Mouse (Mus musculus) spleen, adult 2 months (tissue): ENCODE data around the gene Gm11444. TPM values are rescaled to one million over a fixed set of nuclear protein-coding genes. Genes with fewer than 3 reads are reported as not detected.

Experiments used
- DNase-seq, 2 experiments: peaks; one replicate each; pipeline versions ENCODE4 v3.0.0 to v3.0.0-alpha.2; 2012 to 2021; ENCODE audit warnings: low spot score in 2 of 2, low read depth in 1 of 2
- H3K27ac ChIP-seq: fragments of 200-500 bp; 2 replicates; pipeline ENCODE4 v1.5.1; 2012; ENCODE audit warnings: low read length, inconsistent platforms; ENCODE audit not compliant: insufficient read depth
- H3K27me3 ChIP-seq: fragments of 200-500 bp; 2 replicates; pipeline ENCODE4 v1.6.1; 2012; ENCODE audit warnings: mild to moderate bottlenecking, moderate library complexity, low read length, inconsistent platforms; ENCODE audit not compliant: control insufficient read depth, insufficient read depth
- H3K36me3 ChIP-seq: fragments of 200-500 bp; 2 replicates; pipeline ENCODE4 v1.6.1; 2012; ENCODE audit warnings: mild to moderate bottlenecking, low read length, inconsistent platforms; ENCODE audit not compliant: control insufficient read depth, insufficient read depth
- H3K4me1 ChIP-seq: fragments of 200-500 bp; 2 replicates; pipeline ENCODE4 v1.6.1; 2011; ENCODE audit warnings: inconsistent platforms; ENCODE audit not compliant: control insufficient read depth, insufficient read depth, insufficient read length
- H3K4me3 ChIP-seq: fragments of 200-500 bp; 2 replicates; pipeline ENCODE4 v1.5.1; 2011; ENCODE audit warnings: mild to moderate bottlenecking, inconsistent platforms; ENCODE audit not compliant: insufficient read depth, insufficient read length; ENCODE audit errors: extremely low read depth
- CTCF ChIP-seq: fragments of 200-500 bp; IDR thresholded peaks from 2 replicates; pipeline ENCODE4 v1.5.1; 2011; ENCODE audit warnings: mild to moderate bottlenecking, inconsistent platforms; ENCODE audit not compliant: insufficient read depth, insufficient read length, insufficient replicate concordance; ENCODE audit errors: extremely low read depth
- POLR2A ChIP-seq: fragments of 200-500 bp; IDR thresholded peaks from 2 replicates; pipeline ENCODE4 v1.6.1; 2011; ENCODE audit warnings: low read depth, low read length, inconsistent platforms
- WGBS: fragments of 180-500 bp; shearing (Covaris S2); methylation state at CpG from one replicate; pipeline ENCODE4 v1.1.7; 2018; 5-methylcytosine and 5-hydroxymethylcytosine counted together
- polyA plus RNA-seq: library from polyadenylated mRNA; depleted of rRNA; stranded (reverse); fragments of >200 nt; gene quantifications from 2 replicates; pipeline ENCODE4 v1.2.3, GENCODE M21; 2012

The Gm11444 gene
- polyA plus RNA-seq, 1 experiment = not detected

DNA sequence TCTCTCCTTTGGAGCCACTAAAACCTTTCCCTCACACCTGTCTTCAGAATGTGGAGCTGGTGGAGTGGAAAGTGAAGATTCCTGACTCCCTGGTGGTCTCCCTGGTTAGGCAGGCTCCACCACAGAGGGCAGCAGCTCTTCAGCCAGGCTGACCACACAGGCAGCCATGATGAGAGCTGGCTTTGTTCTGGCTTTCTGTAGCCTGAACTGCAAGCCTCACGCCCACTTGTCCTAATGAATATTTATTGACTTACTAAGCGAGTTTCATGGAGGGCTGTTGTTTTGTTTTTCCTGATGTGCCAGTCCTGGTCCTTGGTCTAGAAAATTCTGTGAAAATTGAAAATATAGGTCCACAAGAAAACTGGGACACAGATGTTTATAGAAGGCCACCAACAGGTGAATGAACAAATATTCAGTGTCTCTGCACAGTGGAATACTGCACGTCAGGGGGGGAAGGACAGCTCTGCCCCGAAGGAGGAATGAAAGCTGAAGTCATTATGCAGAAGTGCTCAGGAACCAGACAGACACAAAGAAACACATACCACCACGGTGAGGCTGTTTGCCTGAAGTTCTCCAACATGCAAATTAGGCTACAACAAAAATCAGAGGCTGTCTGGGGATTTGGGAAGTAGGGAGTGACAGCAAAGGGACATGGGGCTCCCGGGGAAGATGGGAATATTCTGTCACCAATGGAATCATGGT is 8.0 kb upstream of the Gm11444 start:
- DNase-seq = no peak
- Histone ChIP-seq H3K4me1 (no peaks in the 10 kb centered on the region), H3K27ac (no peak overlapping the region), H3K27me3 (no peaks in the 10 kb centered on the region), H3K36me3 (no peaks in the 10 kb centered on the region), H3K4me3 (no peak overlapping the region)
- TF ChIP-seq POLR2A (no peak), CTCF (no peak)
- WGBS = 45% methylated on average over 6 of the region's 6 CpGs

DNA sequence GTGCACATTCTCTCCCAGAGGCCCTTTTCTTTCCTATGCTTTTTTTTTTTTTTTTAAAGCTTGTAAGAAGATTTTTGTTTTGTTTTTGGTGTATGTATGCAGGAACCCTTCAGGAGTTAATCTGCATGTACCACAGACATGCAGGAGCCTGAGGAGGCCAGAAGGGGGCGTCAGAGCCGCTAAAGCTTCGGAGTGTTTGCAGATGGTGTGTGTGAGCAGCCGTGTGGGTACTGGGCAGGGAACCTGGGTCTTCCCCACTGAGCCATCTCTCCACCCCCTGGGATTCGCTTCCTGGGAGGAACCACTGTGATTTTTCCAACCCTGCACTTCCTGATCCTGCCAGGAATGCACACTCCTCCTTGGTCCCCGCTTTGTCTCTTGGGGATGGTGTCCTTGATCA is 625 bp upstream of the Gm11444 start:
- no peaks in the 10 kb centered on the region for H3K4me1 ChIP-seq
- H3K27me3 ChIP-seq = no peaks in the 10 kb centered on the region
- WGBS = 63% methylated on average over 6 of the region's 6 CpGs

DNA sequence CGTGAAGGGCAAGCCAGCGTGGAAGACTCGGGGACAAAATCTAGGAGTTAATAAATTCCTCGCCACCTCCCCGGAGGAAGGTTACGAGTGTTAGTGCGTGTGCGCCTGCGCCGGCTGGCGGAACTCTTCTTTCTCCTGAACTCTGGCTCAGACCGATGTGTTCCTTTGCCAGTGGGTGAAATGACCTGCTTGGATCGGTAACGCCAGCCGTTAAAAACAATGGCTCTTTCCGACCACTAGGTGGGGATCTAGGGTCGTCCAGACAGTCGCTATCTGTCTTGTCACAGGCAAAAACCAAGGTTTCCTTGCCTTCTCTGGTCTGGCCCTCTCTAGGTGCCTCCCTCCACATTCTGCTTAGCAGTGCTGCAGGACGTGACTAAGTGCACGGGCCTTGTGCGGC is 1.1 kb downstream of the Gm11444 start:
- TF ChIP-seq POLR2A (no peak), CTCF (peak; percentile 59; the same call in 1 of the 2 replicates)
- peaks cover 8% of the 10 kb centered on the region; the same call in 1 of the 2 replicates for H3K27me3 ChIP-seq
- no peak overlapping the region for H3K27ac ChIP-seq
- peak; percentile 33 to 41 for DNase-seq
- H3K4me1 ChIP-seq = peaks cover under 1% of the 10 kb centered on the region; the same call in 1 of the 2 replicates
- no peaks in the 10 kb centered on the region for H3K36me3 ChIP-seq
- no peak overlapping the region for H3K4me3 ChIP-seq
- 11% methylated on average over 21 of the region's 21 CpGs for WGBS

More for the DNA sequence above, 625 bp upstream of the Gm11444 start:
- TF ChIP-seq POLR2A (no peak), CTCF (no peak)
- no peak for DNase-seq
- no peak overlapping the region for H3K4me3 ChIP-seq
- no peak overlapping the region for H3K27ac ChIP-seq
- no peaks in the 10 kb centered on the region for H3K36me3 ChIP-seq

DNA sequence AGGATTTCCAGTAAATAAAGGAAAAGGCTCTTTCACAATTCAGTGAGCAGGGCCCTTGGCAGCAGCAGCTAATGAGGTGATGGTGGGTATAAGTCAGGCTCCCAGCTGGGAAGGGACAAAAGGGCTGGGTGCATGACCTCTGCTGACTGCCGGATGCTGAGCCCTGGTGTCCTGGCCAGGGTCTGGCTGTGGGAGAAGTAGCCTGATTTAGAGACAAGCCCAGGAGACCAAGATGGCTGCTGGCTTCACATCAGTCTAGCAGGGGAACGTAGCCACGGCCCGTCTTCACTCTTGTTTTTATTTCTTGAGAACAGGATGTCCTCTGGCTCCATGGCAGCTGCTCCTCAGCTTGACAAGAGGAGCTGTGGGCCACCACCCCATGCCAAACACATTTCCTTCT is 3.6 kb downstream of the Gm11444 start:
- Histone ChIP-seq H3K36me3 (no peaks in the 10 kb centered on the region), H3K4me3 (no peak overlapping the region), H3K27me3 (peaks cover 22% of the 10 kb centered on the region), H3K27ac (peak overlapping the region; percentile 2; the same call in 1 of the 2 replicates), H3K4me1 (peaks cover 8% of the 10 kb centered on the region)
- WGBS = 45% methylated on average over 4 of the region's 4 CpGs
- no peak for DNase-seq
- TF ChIP-seq POLR2A = no peak
- no peak for TF ChIP-seq CTCF

DNA sequence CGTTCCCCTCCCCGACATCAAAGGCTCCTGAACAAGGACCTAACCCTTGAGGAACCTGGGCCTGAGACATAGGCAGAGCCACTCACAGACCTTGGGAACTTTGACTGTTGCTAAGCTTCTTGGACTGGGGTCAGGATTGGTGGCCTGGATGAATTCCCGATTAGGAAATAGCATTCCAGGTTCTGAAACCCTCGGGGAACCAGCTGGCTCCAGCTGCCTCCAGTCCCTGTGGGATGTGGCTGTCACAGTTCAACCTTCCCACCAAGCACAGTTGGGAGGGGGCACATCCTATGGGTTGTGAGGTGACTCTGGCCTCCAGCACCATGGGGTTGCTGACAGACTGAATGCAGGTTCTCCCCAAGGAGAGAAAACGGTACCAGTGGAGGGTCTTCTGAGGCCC is 4.2 kb downstream of the Gm11444 start:
- WGBS = 56% methylated on average over 5 of the region's 5 CpGs
- Histone ChIP-seq H3K4me1 (peaks cover 12% of the 10 kb centered on the region), H3K27me3 (peaks cover 27% of the 10 kb centered on the region), H3K36me3 (no peaks in the 10 kb centered on the region), H3K27ac (no peak overlapping the region), H3K4me3 (no peak overlapping the region)
- TF ChIP-seq POLR2A (no peak), CTCF (no peak)
- DNase-seq = no peak

DNA sequence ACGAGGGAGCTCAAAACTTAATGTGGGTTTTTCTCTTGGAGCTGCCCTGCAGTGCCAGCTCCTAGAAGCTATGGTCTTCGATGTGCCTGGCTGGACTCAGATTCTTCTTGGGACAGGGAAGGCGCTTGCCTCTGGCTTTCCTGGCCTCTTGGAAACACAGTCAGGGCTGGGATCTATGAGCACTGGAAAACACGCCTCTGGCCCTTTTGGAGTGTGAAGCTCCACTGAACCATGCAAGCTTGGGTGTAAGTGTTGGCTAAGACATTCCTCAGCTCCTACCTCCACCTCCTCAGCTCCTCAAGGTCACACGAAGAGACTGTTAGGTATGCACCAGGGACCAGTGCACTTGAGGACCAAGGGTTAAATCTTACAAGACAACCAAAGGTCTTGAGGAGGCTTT is 5.2 kb downstream of the Gm11444 start:
- Histone ChIP-seq H3K27ac (no peak overlapping the region), H3K4me1 (peaks cover 12% of the 10 kb centered on the region), H3K4me3 (no peak overlapping the region), H3K36me3 (no peaks in the 10 kb centered on the region), H3K27me3 (peaks cover 34% of the 10 kb centered on the region)
- 46% methylated on average over 5 of the region's 5 CpGs for WGBS
- DNase-seq = no peak
- TF ChIP-seq CTCF (no peak), POLR2A (no peak)
